Mouse (Mus musculus): ENCODE measurements around the gene Fam19a2. TPM values are rescaled to one million over a fixed set of nuclear protein-coding genes. Genes with fewer than 3 reads are reported as not detected.

Fam19a2 gene
- total RNA-seq, 1 experiment from 2014 or later, result 1.5 TPM

- DNase-seq, result no peak
Measured at GRCm38 (mm10) chr10:123570616-123571188, 306.9 kb downstream of the Fam19a2 start.

GRCm38 (mm10) chr10:123572342-123573070 is 308.7 kb downstream of the Fam19a2 start:
- DNase-seq, result no peak

- DNase-seq, result no peak
Measured at GRCm38 (mm10) chr10:123577823-123578222, 314.0 kb downstream of the Fam19a2 start.

- no peak for DNase-seq
Measured at GRCm38 (mm10) chr10:123579012-123579411, 315.2 kb downstream of the Fam19a2 start.

- DNase-seq, result no peak
Measured at GRCm38 (mm10) chr10:123595043-123595442, 331.2 kb downstream of the Fam19a2 start.

GRCm38 (mm10) chr10:123597059-123597458 is 333.3 kb downstream of the Fam19a2 start:
- no peak for DNase-seq

GRCm38 (mm10) chr10:123605671-123606070 is 341.9 kb downstream of the Fam19a2 start:
- no peak for DNase-seq

GRCm38 (mm10) chr10:123626691-123627090 is 362.9 kb downstream of the Fam19a2 start:
- no peak for DNase-seq

GRCm38 (mm10) chr10:123629248-123629744 is 365.5 kb downstream of the Fam19a2 start:
- DNase-seq, result no peak

GRCm38 (mm10) chr10:123632029-123632428 is 368.2 kb downstream of the Fam19a2 start:
- DNase-seq, result no peak

GRCm38 (mm10) chr10:123636655-123637054 is 372.9 kb downstream of the Fam19a2 start:
- no peak for DNase-seq

GRCm38 (mm10) chr10:123637496-123637895 is 373.7 kb downstream of the Fam19a2 start:
- no peak for DNase-seq

GRCm38 (mm10) chr10:123645568-123645967 is 381.8 kb downstream of the Fam19a2 start:
- DNase-seq, result no peak

- no peak for DNase-seq
Measured at GRCm38 (mm10) chr10:123671208-123671607, 407.4 kb downstream of the Fam19a2 start.

- no peak for DNase-seq
Measured at GRCm38 (mm10) chr10:123678284-123678864, 414.6 kb downstream of the Fam19a2 start.

GRCm38 (mm10) chr10:123682718-123683255 is 419.0 kb downstream of the Fam19a2 start:
- no peak for DNase-seq

GRCm38 (mm10) chr10:123692186-123692925 is 428.6 kb downstream of the Fam19a2 start:
- no peak for DNase-seq

- DNase-seq, result no peak
Measured at GRCm38 (mm10) chr10:123692926-123693224, 429.1 kb downstream of the Fam19a2 start.

- DNase-seq, result no peak
Measured at GRCm38 (mm10) chr10:123702595-123702994, 438.8 kb downstream of the Fam19a2 start.

- no peak for DNase-seq
Measured at GRCm38 (mm10) chr10:123707026-123707425, 443.2 kb downstream of the Fam19a2 start.

- DNase-seq, result no peak
Measured at GRCm38 (mm10) chr10:123710738-123711137, 446.9 kb downstream of the Fam19a2 start.

GRCm38 (mm10) chr10:123721952-123722460 is 458.2 kb downstream of the Fam19a2 start:
- DNase-seq, result no peak
